Mouse (Mus musculus): ENCODE measurements around the gene Celf1. TPM values are rescaled to one million over a fixed set of nuclear protein-coding genes. Genes with fewer than 3 reads are reported as not detected.

Celf1 gene
- polyA plus RNA-seq, 1 experiment = 19.8 TPM

- Histone ChIP-seq H3K27me3 (ENCODE audit: control insufficient read depth, insufficient read depth, low read length) (no peaks in the 10 kb centered on the region), H3K27ac (ENCODE audit: control insufficient read depth, insufficient read depth, low read depth, low read length) (no peak overlapping the region), H3K4me1 (ENCODE audit: control insufficient read depth, insufficient read depth, low read length) (no peaks in the 10 kb centered on the region), H3K4me3 (ENCODE audit: control insufficient read depth, low read depth, low read length) (no peak overlapping the region), H3K36me3 (ENCODE audit: control insufficient read depth, insufficient read depth, low read length) (no peaks in the 10 kb centered on the region)
- no peak for TF ChIP-seq POLR2A (IDR thresholded peaks at IDR 0.05; ENCODE audit: control insufficient read depth, low read depth, low read length)
- no peak for TF ChIP-seq CTCF (IDR thresholded peaks at IDR 0.05; ENCODE audit: control insufficient read depth, insufficient read depth, insufficient replicate concordance, low read depth, low read length)
Measured at GRCm38 (mm10) chr2:90976590-90976989, 36.4 kb downstream of the Celf1 start.

GRCm38 (mm10) chr2:90977291-90977690 is 37.1 kb downstream of the Celf1 start:
- no peak overlapping the region for H3K4me3 ChIP-seq (ENCODE audit: control insufficient read depth, low read depth, low read length)
- no peak overlapping the region for H3K27ac ChIP-seq (ENCODE audit: control insufficient read depth, insufficient read depth, low read depth, low read length)
- H3K36me3 ChIP-seq (ENCODE audit: control insufficient read depth, insufficient read depth, low read length) = no peaks in the 10 kb centered on the region
- no peaks in the 10 kb centered on the region for H3K27me3 ChIP-seq (ENCODE audit: control insufficient read depth, insufficient read depth, low read length)
- no peaks in the 10 kb centered on the region for H3K4me1 ChIP-seq (ENCODE audit: control insufficient read depth, insufficient read depth, low read length)
- no peak for TF ChIP-seq CTCF (IDR thresholded peaks at IDR 0.05; ENCODE audit: control insufficient read depth, insufficient read depth, insufficient replicate concordance, low read depth, low read length)
- no peak for TF ChIP-seq POLR2A (IDR thresholded peaks at IDR 0.05; ENCODE audit: control insufficient read depth, low read depth, low read length)

GRCm38 (mm10) chr2:90986055-90986454 is 45.9 kb downstream of the Celf1 start:
- Histone ChIP-seq H3K4me1 (ENCODE audit: control insufficient read depth, insufficient read depth, low read length) (no peaks in the 10 kb centered on the region), H3K36me3 (ENCODE audit: control insufficient read depth, insufficient read depth, low read length) (no peaks in the 10 kb centered on the region), H3K4me3 (ENCODE audit: control insufficient read depth, low read depth, low read length) (no peak overlapping the region), H3K27ac (ENCODE audit: control insufficient read depth, insufficient read depth, low read depth, low read length) (no peak overlapping the region), H3K27me3 (ENCODE audit: control insufficient read depth, insufficient read depth, low read length) (no peaks in the 10 kb centered on the region)
- TF ChIP-seq POLR2A (IDR thresholded peaks at IDR 0.05; ENCODE audit: control insufficient read depth, low read depth, low read length) (no peak), CTCF (IDR thresholded peaks at IDR 0.05; ENCODE audit: control insufficient read depth, insufficient read depth, insufficient replicate concordance, low read depth, low read length) (no peak)

GRCm38 (mm10) chr2:91008536-91008935 is 68.4 kb downstream of the Celf1 start:
- TF ChIP-seq CTCF (IDR thresholded peaks at IDR 0.05; ENCODE audit: control insufficient read depth, insufficient read depth, insufficient replicate concordance, low read depth, low read length) (no peak), POLR2A (IDR thresholded peaks at IDR 0.05; ENCODE audit: control insufficient read depth, low read depth, low read length) (no peak)
- H3K4me3 ChIP-seq (ENCODE audit: control insufficient read depth, low read depth, low read length) = no peak overlapping the region
- no peaks in the 10 kb centered on the region for H3K4me1 ChIP-seq (ENCODE audit: control insufficient read depth, insufficient read depth, low read length)
- H3K27ac ChIP-seq (ENCODE audit: control insufficient read depth, insufficient read depth, low read depth, low read length) = no peak overlapping the region
- H3K36me3 ChIP-seq (ENCODE audit: control insufficient read depth, insufficient read depth, low read length) = peaks cover 4% of the 10 kb centered on the region
- no peaks in the 10 kb centered on the region for H3K27me3 ChIP-seq (ENCODE audit: control insufficient read depth, insufficient read depth, low read length)

GRCm38 (mm10) chr2:91013881-91014280 is 73.7 kb downstream of the Celf1 start:
- Histone ChIP-seq H3K4me1 (ENCODE audit: control insufficient read depth, insufficient read depth, low read length) (no peaks in the 10 kb centered on the region), H3K27ac (ENCODE audit: control insufficient read depth, insufficient read depth, low read depth, low read length) (no peak overlapping the region), H3K36me3 (ENCODE audit: control insufficient read depth, insufficient read depth, low read length) (peaks cover 6% of the 10 kb centered on the region), H3K4me3 (ENCODE audit: control insufficient read depth, low read depth, low read length) (no peak overlapping the region), H3K27me3 (ENCODE audit: control insufficient read depth, insufficient read depth, low read length) (no peaks in the 10 kb centered on the region)
- TF ChIP-seq CTCF (IDR thresholded peaks at IDR 0.05; ENCODE audit: control insufficient read depth, insufficient read depth, insufficient replicate concordance, low read depth, low read length) (no peak), POLR2A (IDR thresholded peaks at IDR 0.05; ENCODE audit: control insufficient read depth, low read depth, low read length) (no peak)

- Histone ChIP-seq H3K27ac (ENCODE audit: control insufficient read depth, insufficient read depth, low read depth, low read length) (0 out of 2 replicates have a peak overlapping the region, but pooled peaks have one; percentile 9), H3K27me3 (ENCODE audit: control insufficient read depth, insufficient read depth, low read length) (no peaks in the 10 kb centered on the region), H3K4me1 (ENCODE audit: control insufficient read depth, insufficient read depth, low read length) (no peaks in the 10 kb centered on the region), H3K4me3 (ENCODE audit: control insufficient read depth, low read depth, low read length) (no peak overlapping the region), H3K36me3 (ENCODE audit: control insufficient read depth, insufficient read depth, low read length) (peaks cover 6% of the 10 kb centered on the region)
- TF ChIP-seq POLR2A (IDR thresholded peaks at IDR 0.05; ENCODE audit: control insufficient read depth, low read depth, low read length) = no peak
Measured at GRCm38 (mm10) chr2:91015386-91015785, 75.2 kb downstream of the Celf1 start.

- TF ChIP-seq CTCF (IDR thresholded peaks at IDR 0.05; ENCODE audit: control insufficient read depth, insufficient read depth, insufficient replicate concordance, low read depth, low read length) = no peak
- no peak for TF ChIP-seq POLR2A (IDR thresholded peaks at IDR 0.05; ENCODE audit: control insufficient read depth, low read depth, low read length)
- no peaks in the 10 kb centered on the region for H3K4me1 ChIP-seq (ENCODE audit: control insufficient read depth, insufficient read depth, low read length)
- no peaks in the 10 kb centered on the region for H3K27me3 ChIP-seq (ENCODE audit: control insufficient read depth, insufficient read depth, low read length)
- H3K36me3 ChIP-seq (ENCODE audit: control insufficient read depth, insufficient read depth, low read length) = peaks cover 4% of the 10 kb centered on the region
- H3K27ac ChIP-seq (ENCODE audit: control insufficient read depth, insufficient read depth, low read depth, low read length) = no peak overlapping the region
- H3K4me3 ChIP-seq (ENCODE audit: control insufficient read depth, low read depth, low read length) = no peak overlapping the region
Measured at GRCm38 (mm10) chr2:91018061-91018788, 78.0 kb downstream of the Celf1 start.

All from testis, adult 2 months (tissue).